Mouse (Mus musculus) fat pad, adult 2 months (tissue): ENCODE data around the gene Mto1.
A peak's percentile ranks its signal among the peaks of the same experiment; 100 is the strongest.
"Not testable (repeated sequence)": the region's sequence is repeated elsewhere in the genome, so short reads cannot be mapped to it uniquely, and the experiment has no call there.

Experiments used
- DNase-seq: peaks from one replicate; pipeline ENCODE4 v3.0.0-alpha.2; 2011; ENCODE audit warnings: low read depth, low spot score; ENCODE audit errors: extremely low read depth

Mto1 gene

GRCm38 (mm10) chr9:78475873-78476272, 27.9 kb downstream of the Mto1 start:
- no peak for DNase-seq

- no peak for DNase-seq
Observed at GRCm38 (mm10) chr9:78476531-78477020, 28.6 kb downstream of the Mto1 start.

- no peak for DNase-seq
Observed at GRCm38 (mm10) chr9:78477021-78477551, 29.1 kb downstream of the Mto1 start.

GRCm38 (mm10) chr9:78478009-78478605, 30.1 kb downstream of the Mto1 start:
- not testable (repeated sequence) for DNase-seq

- not testable (repeated sequence) for DNase-seq
Observed at GRCm38 (mm10) chr9:78479308-78479707, 31.3 kb downstream of the Mto1 start.

GRCm38 (mm10) chr9:78480227-78480626, 32.2 kb downstream of the Mto1 start:
- DNase-seq = not testable (repeated sequence)

- no peak for DNase-seq
Observed at GRCm38 (mm10) chr9:78480706-78481358, 32.8 kb downstream of the Mto1 start.

- peak; percentile 84 for DNase-seq
Observed at GRCm38 (mm10) chr9:78481423-78482331, 33.7 kb downstream of the Mto1 start.

GRCm38 (mm10) chr9:78482386-78482785, 34.4 kb downstream of the Mto1 start:
- no peak for DNase-seq

GRCm38 (mm10) chr9:78484660-78485059, 36.7 kb downstream of the Mto1 start:
- no peak for DNase-seq

GRCm38 (mm10) chr9:78488021-78488420, 40.0 kb downstream of the Mto1 start:
- DNase-seq = not testable (repeated sequence)

GRCm38 (mm10) chr9:78488890-78489420, 40.9 kb downstream of the Mto1 start, which contains the start of gene Eef1a1:
Eef1a1 (minus strand) TSS chr9:78489151.
- DNase-seq = no peak

GRCm38 (mm10) chr9:78491169-78491568, 43.2 kb downstream of the Mto1 start:
- DNase-seq = no peak

GRCm38 (mm10) chr9:78492254-78492653, 44.2 kb downstream of the Mto1 start:
- DNase-seq = no peak

- DNase-seq = no peak
Observed at GRCm38 (mm10) chr9:78493171-78493570, 45.2 kb downstream of the Mto1 start.

- DNase-seq = no peak
Observed at GRCm38 (mm10) chr9:78500386-78500785, 52.4 kb downstream of the Mto1 start.

GRCm38 (mm10) chr9:78501284-78501683, 53.3 kb downstream of the Mto1 start:
- DNase-seq = no peak

GRCm38 (mm10) chr9:78503223-78504079, 55.4 kb downstream of the Mto1 start:
- DNase-seq = peak; percentile 62

GRCm38 (mm10) chr9:78504133-78504532, 56.1 kb downstream of the Mto1 start:
- no peak for DNase-seq

GRCm38 (mm10) chr9:78504679-78505078, 56.7 kb downstream of the Mto1 start:
- DNase-seq = no peak
